Mouse (Mus musculus): Measurements from ENCODE around the gene Rnf169.

The Rnf169 gene

DNA sequence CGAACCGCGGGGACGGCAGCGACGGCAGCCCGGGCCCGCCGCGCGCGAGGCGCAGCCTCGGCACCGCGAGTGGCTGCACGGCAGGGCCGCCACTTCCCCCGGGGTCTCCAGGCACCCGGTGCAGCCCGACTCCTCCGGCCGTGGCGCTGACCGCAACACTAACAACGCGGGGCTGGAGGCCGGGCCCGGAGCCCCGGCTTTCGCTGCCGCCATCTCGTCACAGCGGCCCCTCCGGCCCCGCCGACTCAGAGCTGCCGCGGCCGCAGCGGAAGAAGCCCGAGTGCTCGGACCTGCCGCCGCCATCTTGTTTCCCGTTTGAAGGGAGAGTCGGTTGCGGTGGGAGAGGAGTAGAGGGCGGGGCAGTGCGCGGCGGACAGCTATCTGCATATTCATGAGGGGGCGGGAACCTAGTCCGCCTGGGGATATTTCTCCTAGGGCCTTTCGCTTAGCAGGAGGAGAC, at the start of gene Rnf169:
Gene Rnf169 (minus strand): TSS at position 317 of the 460 bp plus-strand sequence.
- peak; percentile 87 for DNase-seq (ENCODE audit: low read depth, low spot score)

DNA sequence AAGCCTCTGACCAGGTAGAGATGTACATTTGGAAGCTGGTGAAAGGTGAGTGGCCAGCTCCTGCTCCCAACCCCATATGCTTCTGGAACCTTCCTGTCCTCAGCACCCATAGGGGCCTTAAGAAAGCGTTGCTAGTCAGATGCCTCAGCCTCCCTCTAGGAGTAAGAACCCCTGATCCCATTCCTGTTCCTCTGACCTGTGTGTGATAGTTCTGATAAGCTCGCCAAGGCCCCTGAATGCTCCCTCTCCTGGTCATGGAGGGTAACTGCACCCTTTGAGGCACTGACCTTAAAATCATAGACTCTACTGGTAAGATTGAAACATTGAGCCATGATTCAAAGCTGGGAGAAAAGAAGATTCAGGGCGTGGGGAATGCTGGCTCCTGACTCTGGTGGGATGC, 49.1 kb upstream of the Rnf169 start:
- DNase-seq (ENCODE audit: low read depth, low spot score) = no peak

DNA sequence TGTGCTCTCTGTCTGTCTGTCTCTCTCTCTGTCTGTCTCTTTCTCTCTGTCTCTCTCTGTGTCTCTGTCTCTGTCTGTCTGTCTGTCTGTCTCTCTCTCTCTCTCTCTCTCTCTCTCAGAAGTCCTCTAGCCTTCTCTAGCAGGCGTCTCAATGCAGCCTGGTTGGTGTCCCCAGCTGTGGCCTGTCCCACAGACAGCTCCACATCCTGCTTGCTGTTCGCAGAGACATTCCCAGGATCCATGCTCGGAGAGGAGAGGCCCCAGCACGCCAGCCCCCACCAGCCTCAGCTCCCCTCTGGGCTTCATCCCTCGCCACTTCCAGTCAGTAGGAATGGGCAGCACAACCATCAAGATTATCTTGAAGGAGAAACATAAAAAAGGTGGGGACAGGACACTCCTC, 47.1 kb upstream of the Rnf169 start:
- DNase-seq (ENCODE audit: low read depth, low spot score) = no peak

DNA sequence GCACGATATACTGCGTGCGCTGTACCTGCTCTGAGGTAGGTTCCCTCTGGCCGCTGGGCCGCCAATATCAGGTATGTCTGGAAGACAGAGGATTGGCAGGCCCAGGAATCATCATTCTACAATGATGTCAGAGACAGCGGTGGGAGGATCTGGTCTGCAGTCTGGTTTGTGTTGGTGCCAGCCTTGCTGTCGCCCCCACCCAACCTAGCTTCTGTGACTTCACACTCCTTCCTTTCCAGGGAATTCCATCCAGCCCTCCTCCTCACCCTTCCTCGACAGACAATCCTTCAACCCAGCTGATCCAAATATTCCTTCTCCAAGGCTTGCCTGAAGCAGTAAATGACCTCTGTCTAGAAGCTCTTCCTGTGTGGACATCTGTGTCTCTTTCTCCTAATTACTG, 36.8 kb upstream of the Rnf169 start:
- no peak for DNase-seq (ENCODE audit: low read depth, low spot score)

DNA sequence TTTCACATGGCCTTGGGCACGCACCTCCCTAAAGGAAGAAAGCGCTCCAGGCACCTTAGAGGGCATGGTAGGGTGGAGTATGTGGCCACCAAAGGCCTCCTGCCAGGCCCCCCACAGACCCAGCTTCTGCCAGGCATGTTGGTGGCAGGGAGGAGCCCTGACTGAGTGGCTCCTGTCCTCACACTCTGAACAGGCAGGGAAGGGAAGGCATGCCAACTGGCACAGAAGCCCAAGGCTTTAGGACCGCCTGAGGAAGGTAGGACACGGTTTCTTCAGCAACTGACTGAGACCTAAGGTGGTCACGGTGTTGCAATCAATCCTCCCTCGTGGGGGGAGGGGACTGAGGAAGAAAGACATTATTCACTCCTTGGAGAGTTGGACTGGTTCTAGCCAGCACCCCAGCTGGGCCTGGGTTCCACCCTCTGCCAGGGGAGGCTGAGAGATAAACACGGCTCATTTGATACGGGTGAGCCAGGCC, 33.9 kb upstream of the Rnf169 start:
- no peak for DNase-seq (ENCODE audit: low read depth, low spot score)

DNA sequence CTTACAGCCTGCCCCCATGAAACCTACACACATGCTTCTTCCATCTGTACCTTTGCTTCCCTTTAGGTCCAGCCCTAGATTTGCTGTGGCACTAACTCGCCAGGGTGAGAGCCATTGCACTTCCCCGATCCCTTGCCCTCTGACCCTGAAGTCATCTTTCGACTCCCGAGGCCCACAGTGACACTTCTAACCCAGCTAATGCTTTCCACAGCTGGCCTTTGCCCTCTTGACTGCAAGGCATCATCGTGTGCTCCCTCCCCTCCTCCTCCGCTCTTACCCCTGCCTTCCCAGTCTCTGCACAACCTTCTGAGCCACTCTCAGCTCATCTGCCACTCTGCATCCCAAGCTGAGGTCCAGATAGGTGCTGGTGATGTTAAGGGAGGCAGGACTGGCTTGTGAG, 32.3 kb upstream of the Rnf169 start:
- DNase-seq (ENCODE audit: low read depth, low spot score) = no peak

DNA sequence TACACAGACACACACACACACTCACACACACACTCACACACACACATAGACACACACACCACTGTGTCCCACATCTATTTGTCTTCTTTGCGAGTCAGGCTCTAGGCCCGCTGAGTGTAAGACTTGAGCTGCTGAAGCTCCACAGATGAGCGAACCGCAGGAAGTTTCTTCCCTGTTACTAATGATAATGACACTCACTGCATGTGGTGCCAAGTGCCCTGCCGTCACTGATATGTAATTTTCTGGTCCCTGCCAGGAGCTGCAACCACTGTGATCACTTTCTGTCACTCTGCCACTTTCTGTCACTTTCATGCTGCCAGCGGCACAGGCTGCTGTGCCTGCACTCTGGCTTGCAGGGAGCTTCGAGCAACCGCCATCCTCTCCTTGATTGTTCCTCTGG, 31.8 kb upstream of the Rnf169 start:
- no peak for DNase-seq (ENCODE audit: low read depth, low spot score)

DNA sequence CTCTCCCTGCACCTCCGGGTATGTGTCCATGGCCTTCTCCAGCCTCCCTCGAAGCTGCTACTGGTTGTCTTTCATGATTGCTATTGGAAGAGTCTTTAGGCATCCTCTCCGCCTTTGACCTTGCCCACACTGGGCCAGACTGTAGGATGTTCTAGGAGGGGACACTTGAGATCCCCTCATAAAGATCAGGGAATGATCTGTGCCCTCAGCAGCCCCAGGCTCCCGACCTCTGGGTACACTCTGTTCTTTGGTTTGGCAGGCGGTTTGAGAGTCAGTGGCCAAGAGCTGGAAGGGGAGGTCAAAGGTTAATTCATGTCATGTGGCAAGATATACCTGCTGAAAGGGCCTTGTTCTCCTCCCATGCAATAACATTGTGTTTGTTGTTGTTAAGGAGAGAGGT, 30.5 kb upstream of the Rnf169 start:
- no peak for DNase-seq (ENCODE audit: low read depth, low spot score)

DNA sequence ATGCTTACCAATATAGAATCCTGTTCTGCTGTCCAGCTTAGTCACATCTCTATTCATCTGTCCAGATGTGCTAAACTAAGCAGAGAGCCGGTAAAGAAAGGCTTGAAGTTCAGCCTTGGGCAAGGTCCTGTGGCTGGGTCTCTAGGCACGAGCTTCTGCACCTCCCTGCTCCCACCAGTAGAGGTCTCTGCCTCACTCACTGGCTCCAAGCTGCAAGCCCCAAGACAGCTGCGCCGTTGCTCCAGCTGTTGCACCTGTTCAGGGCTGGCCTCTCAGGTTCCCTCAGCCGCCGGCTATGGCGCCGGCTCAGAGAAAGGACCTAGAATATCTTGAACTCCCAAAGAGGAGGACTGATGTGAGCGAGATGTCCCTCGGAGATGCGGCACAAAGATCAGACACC, 29.4 kb upstream of the Rnf169 start:
- no peak for DNase-seq (ENCODE audit: low read depth, low spot score)

DNA sequence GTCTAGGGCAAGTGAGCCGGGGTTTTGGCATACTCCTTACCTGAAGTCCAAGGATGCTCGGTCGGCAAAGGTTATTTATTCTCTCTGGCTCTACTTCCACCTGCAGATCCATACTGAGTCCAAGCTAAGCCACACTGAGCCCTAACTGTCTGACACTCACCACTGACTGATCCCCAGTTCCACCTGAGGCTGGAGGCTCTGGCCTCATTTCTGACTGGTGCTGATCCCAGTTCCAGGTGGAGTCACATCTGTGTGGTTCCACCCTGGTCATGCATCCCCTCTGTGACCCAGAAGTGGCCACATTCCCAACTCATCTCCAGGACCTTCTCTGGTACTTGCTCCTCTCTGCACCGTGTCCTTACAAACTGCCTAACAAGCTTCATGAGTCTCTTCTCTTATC, 28.5 kb upstream of the Rnf169 start:
- DNase-seq (ENCODE audit: low read depth, low spot score) = no peak

DNA sequence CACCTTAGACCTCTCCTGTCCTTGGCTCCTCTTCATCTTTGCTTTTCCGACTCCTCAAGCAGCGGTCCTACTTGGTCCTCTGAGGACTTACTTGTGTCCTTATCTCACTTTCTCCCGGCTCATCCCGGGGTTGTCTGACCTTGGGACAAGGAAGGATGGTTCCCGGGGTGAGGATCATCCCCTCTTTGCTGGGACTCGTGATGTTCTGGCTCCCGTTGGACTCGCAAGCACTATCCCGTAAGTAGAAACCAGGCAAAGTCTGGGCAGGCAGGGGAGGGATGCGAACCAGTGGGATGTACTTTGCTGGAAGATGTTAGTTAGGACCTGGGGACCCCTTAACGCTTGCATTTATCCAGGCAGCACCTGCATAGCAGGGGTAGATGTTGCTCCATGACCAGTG, 26.2 kb upstream of the Rnf169 start:
- DNase-seq (ENCODE audit: low read depth, low spot score) = no peak

DNA sequence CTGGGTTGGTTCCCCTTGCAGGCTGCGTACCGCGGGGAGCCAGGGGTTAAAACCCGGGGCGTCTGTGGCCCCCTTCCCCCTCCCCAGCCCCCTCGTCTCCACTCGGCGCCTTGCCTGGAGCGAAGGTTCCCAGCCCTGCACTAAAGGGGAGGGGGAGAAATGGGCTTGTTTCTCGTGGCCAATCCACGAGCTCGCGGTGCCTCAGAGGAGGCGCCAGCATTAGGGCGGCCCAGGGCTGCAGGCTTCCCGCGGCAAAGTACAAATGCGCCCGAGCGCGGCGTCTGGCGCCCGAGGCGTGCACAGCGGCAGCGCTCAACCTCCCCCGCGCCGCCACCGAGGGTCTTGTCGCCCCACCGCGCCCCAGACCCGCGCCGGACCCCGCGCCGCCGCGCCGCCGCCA, 25.5 kb upstream of the Rnf169 start, which contains the start of gene Chrdl2:
Gene Chrdl2 (plus strand): TSS at position 383 of the 400 bp plus-strand sequence.
- no peak for DNase-seq (ENCODE audit: low read depth, low spot score)

DNA sequence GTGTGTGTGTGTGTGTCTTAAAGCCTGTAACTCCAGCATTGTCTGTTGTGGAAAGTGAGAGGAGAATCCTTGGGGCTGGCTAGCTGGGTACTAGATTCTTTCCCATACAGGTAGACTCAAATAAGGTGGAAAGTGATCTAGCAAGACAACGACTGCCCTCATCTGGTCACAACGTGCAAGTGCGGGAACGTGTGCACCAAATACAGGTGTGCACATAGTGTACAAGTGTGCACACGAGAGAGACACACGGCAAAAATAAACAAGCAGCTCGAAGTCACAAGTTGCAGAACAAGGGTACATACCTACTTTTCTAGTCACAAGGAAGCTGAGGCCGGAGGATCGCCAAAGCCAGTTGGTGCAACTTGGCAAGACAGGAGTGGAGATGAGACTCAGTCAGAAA, 23.5 kb upstream of the Rnf169 start:
- no peak for DNase-seq (ENCODE audit: low read depth, low spot score)

DNA sequence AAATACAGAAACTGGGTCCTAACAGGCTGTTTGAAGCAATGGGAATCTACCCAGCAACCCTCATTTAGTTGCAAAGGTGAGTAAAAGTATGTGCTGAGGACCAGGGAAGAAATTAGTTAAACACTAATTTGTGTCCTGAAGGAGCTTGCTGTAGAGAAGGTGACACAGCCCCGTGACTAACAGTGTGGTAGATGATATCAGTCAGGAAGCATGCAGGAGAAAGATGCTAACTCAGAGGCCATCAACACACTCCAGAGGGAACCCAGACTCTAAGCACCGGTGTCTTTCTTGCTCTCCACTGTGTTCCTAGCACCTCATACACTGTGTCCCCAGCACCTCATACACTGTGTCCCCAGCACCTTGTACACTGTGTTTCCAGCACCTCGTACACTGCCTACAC, 18.4 kb upstream of the Rnf169 start:
- DNase-seq (ENCODE audit: low read depth, low spot score) = no peak

DNA sequence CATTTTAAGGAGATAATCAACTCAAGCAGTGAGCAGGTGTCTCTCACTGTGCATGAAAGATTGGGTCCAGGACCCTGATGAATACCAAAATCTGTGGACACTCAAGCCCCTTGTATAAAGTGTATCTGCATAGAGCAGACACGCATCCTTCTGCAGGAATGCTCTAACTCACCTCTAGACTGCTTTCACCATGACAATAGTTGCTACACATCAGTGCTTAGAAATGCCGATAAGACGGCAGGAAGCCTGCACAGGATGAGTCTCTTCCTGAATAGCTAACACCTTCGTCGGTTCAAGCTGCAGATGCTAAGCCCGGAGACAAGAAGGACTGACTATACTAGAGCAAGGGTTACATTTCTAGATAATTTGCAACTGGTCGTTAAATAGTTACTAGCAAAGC, 14.9 kb upstream of the Rnf169 start:
- DNase-seq (ENCODE audit: low read depth, low spot score) = no peak

DNA sequence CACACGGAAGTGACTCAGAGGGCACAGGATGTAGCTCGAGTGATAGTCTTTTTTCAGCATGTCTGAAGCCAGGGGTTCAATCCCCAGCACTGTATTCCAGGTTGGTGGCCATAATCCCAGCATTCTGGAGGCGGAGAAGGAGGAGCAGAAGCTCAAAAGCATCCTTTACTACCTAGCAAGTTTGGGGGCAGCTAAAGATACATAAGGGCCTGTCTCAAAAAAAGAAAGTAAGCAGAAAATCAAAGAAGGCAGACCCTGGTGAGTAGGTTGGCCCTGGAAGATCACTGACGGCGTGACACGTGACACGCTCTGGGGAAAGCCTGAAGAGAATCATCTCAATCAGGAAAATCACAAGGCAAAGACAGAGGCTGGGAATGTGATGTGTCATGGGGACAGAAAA, 12.9 kb upstream of the Rnf169 start:
- no peak for DNase-seq (ENCODE audit: low read depth, low spot score)

DNA sequence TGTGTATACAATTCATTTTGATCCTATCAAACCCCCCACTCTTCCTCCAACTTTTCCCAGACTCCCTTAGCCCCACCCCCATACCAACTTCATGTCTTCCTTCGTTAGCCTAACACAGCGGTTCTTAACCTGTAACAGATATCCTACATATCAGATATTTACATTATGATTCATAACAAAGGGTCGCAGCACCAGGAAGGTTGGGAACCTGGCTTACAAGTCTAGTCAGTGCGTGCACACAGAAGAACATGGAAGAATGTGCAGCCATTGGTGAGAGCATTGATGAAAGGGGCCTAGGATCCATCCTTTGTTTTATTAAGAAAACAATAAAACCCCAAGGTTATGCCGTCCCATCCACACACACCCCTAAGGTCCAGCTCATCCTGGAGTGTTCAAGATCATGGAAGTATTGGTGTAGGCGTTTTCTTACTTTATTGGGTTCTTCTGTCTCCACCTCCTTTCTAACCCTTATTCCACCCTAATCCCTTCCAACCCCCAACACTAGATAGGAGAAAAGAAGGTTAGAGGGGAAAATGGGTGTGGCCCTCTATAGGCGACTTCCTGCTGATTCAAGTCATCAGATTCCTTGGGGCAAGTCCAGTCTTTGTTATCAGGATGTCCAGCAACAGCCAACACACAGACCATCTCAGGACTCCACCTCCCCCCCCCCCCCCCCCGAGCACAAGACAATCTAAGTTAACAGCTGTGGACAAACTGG, 10.9 kb upstream of the Rnf169 start:
- no peak for DNase-seq (ENCODE audit: low read depth, low spot score)

DNA sequence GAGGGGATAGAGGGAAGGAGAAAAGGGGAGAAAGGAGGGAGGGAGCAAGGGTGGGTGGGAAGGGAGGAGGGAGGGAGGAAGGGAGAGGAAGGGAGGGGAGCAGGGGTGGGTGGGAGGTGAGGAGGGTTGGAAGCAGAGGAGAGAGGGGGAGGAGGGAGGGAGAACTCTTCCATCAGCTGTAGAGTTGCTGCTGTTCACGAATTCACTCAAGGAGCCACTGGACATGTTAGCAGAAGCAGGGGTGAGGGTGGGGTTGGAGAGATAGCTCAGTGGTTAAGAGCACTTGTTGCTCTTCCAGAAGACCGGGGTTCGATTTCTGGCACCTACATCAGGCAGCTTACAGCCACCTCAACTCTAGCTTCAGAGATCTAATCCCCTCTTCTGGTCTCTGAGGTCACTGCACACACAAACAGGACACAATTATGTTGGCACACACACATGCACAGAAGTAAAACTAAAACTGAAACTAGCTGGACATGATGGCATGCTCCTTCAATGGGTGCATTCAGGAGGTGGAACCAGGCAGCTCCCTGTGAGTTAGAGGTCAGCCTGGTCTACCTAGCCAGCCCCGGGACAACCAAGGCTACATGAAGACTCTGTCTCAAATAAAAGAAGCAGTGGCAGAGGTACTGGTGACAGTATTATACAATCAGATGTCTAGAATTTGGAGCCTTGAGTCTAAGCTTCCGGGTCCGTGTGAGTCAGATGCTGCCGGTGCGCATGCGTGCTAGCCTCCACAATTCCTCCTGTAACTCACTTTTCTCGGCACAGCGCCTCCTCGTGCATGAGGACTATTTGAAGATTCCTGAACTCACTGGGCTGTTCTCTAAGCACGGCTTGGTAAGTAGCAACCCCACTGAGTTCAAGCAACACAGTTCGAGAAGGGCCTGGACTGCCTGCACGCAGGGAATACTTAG, 9.9 kb upstream of the Rnf169 start:
- no peak for DNase-seq (ENCODE audit: low read depth, low spot score)

DNA sequence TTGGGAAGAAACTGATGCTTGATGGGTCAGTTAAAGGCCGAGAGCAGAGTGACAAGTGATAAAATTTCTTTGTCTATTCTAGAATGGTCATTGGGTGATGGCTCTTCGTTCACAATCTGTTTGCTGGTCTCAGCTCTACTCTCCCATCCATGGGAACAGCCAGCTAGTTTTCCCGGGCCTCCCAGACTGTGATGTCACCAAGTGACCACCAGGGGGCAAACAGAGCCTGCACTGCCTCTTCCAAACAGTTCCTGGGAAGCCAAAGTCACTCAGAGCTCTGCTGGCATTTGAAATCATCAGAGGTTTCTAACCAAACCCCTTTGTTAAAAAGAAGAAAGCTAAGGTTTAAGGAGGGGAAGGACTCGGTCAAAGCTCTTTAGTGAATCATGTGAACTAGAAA, 8.5 kb upstream of the Rnf169 start:
- no peak for DNase-seq (ENCODE audit: low read depth, low spot score)

DNA sequence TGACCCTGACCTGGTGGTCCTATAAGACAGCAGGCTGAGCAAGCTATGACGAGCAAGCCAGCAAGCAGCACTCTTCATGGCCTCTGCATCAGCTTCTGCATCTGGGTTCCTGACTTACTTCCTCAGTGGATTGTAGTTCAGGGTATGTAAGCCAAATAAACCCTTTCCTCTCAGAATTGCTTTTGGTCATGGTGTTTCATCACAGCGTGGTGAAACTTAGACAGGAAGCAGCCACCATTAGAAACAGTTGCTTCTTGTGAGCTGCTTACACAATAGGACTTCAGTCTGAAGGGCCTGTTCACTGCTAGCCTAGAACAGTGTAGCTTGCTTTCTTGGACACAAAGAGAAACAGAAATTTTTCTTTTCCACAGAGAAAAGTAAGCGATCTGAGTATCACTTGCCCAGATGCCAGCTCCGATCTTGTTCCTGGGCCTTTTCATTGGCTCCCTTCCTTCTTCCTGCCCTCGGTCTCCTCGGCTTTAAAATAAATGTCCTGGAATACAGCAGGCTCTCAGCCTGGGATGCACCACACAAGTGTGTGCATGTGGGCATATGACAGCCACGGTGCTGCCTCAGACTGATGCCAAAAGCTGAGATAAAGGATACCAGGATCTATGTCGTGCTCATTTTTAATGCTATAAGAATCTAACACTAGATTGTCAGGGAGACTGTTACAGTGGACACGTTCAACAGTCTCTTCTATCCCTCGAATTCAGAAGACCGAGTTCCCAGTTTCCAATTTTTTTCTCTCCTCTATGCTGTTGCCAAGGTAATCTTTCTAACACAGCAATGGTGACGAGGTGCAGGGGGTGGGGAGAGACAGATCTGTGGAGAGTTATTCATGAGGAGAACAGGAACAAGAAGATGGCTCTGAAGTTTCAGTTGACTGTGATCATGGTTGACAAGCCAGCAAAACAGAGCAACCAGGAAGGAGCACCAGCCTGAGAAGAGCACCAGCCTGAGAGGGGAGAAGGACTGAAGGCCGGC, 2.3 kb upstream of the Rnf169 start:
- no peak for DNase-seq (ENCODE audit: low read depth, low spot score)

DNA sequence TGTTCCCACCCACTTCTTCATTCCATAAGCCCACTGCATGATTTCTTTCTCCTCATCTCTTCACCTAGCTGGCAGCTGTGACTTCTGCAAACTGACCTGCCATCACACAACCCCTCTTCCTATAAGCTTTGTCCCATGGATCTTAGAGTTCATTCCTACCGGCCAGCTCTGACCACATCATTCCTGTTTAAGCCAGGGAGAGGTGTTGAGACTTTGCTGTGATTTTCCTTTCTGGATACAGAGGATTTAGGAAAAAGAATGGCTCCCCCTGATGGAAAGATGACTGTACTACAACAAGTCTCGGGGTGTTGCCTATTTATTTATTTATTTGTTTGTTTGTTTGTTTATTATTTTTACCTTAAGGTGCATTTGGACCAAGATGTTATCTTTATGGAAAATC, 1.1 kb upstream of the Rnf169 start:
- DNase-seq (ENCODE audit: low read depth, low spot score) = no peak

All from brain, embryonic 18.5 days (tissue).